Mouse (Mus musculus) kidney, adult 2 months (tissue): ENCODE measurements at regions not wholly inside any gene's neighbourhood (a gene's known extent, or its start where the extent isn't known, plus 50 kb on each side); places are given as distances from the start of the nearest gene placed in this dataset.

ENCODE experiments used
- CTCF ChIP-seq: fragments of 200-500 bp; conservative IDR thresholded peaks from 2 replicates; pipeline ENCODE4 v1.5.1; 2011; ENCODE audit warnings: low read depth, mild to moderate bottlenecking, control low read depth, low read length, moderate library complexity, mixed read lengths; ENCODE audit not compliant: insufficient read depth, insufficient read length
- POLR2A ChIP-seq: fragments of 200-500 bp; IDR thresholded peaks from one replicate; pipeline ENCODE4 v1.6.1; 2011; ENCODE audit warnings: low read depth, low read length, control low read depth

GRCm38 (mm10) chr15:10890220-10890921 is 61.8 kb upstream of the C1qtnf3 start:
- TF ChIP-seq CTCF (no peak), POLR2A (no peak)
